Mouse (Mus musculus): Measurements from ENCODE around the gene Eln. TPM values are rescaled to one million over a fixed set of nuclear protein-coding genes. Genes with fewer than 3 reads are reported as not detected.

The Eln gene
- 4.6 and 6.2 TPM in 2 replicates for polyA plus RNA-seq (2011; ENCODE audit: insufficient read depth, insufficient read length, low replicate concordance, missing spikeins)

DNA sequence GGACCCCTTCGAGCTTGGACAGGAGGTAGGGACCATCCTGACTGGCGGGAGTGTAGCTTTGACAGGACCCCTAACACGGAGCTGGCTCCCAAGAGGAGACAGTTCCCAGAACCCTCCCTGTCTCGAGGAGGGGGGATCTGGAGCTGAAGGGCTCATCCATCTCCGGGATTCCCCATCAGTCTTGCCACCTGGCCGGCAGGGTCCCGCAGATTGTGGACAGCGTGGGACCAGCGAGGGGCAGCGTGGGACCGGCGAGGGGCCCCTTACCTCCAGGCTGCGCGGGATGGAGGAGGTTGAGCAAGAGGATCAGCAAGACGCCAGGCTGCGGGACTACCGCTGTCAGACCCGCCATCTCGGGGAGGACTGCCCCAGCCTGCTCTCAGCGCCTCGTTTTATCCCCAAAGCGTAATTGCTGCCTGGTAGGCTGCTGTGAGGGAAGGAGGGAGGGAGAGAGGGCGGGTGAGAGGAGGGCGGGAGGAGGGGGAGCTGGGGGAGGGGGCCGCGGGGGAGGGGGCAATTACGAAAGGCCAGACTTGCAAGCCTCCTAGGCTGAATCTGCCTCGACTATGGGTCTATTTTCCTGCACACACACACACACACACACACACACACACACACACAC, at the start of gene Eln:
Gene Eln (minus strand): TSS at position 434 of the 622 bp plus-strand sequence.
- 4% methylated on average over 21 of the region's 28 CpGs for WGBS
- H3K27ac ChIP-seq (ENCODE audit: control insufficient read depth, insufficient read depth, low read depth, low read length, poor library complexity), result no peak within 1 kb of the TSS
- no peaks in the 10 kb centered on the region for H3K4me1 ChIP-seq (ENCODE audit: control insufficient read depth, insufficient read depth, low read length)
- H3K4me3 ChIP-seq (replicated peaks; ENCODE audit: control insufficient read depth, low read depth, low read length), result no peak within 1 kb of the TSS
- TF ChIP-seq CTCF (IDR thresholded peaks at IDR 0.05; ENCODE audit: control insufficient read depth, insufficient read depth, low read length), result no peak
- no peak for TF ChIP-seq POLR2A (IDR thresholded peaks at IDR 0.05; ENCODE audit: borderline replicate concordance, control insufficient read depth, low read depth, low read length)

GRCm38 (mm10) chr5:134790080-134790995, 43.2 kb upstream of the Eln start:
- Histone ChIP-seq H3K4me3 (replicated peaks; ENCODE audit: control insufficient read depth, low read depth, low read length) (no peak overlapping the region), H3K4me1 (ENCODE audit: control insufficient read depth, insufficient read depth, low read length) (no peaks in the 10 kb centered on the region), H3K27ac (ENCODE audit: control insufficient read depth, insufficient read depth, low read depth, low read length, poor library complexity) (no peak overlapping the region)
- WGBS, result 84% methylated on average over 15 of the region's 15 CpGs
- TF ChIP-seq CTCF (IDR thresholded peaks at IDR 0.05; ENCODE audit: control insufficient read depth, insufficient read depth, low read length) (no peak), POLR2A (IDR thresholded peaks at IDR 0.05; ENCODE audit: borderline replicate concordance, control insufficient read depth, low read depth, low read length) (no peak)

DNA sequence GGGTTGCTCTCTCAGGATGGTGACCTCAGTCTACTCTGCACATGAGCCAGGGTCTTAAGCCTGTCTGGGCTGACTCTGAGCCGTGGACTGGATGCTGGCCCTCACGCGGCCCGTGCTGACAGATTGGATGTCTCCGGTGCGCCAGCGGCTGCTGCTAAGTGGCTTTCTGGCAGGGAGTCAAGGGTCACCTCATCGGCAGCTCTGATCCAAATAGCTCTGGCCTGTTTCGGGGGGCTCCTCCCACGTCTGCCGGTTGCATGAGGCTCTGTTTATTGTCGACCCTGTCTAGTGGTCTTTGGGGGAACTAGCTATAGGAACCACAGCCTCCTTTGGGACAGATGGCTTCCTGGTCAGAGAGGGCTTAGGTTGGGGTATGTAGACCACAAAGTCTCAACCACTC, 41.1 kb upstream of the Eln start:
- H3K27ac ChIP-seq (ENCODE audit: control insufficient read depth, insufficient read depth, low read depth, low read length, poor library complexity), result no peak overlapping the region
- TF ChIP-seq POLR2A (IDR thresholded peaks at IDR 0.05; ENCODE audit: borderline replicate concordance, control insufficient read depth, low read depth, low read length) (no peak), CTCF (IDR thresholded peaks at IDR 0.05; ENCODE audit: control insufficient read depth, insufficient read depth, low read length) (no peak)
- H3K4me1 ChIP-seq (ENCODE audit: control insufficient read depth, insufficient read depth, low read length), result no peaks in the 10 kb centered on the region; the same call in 1 of the 2 replicates
- WGBS, result 14% methylated on average over 12 of the region's 12 CpGs
- H3K4me3 ChIP-seq (replicated peaks; ENCODE audit: control insufficient read depth, low read depth, low read length), result no peak overlapping the region

DNA sequence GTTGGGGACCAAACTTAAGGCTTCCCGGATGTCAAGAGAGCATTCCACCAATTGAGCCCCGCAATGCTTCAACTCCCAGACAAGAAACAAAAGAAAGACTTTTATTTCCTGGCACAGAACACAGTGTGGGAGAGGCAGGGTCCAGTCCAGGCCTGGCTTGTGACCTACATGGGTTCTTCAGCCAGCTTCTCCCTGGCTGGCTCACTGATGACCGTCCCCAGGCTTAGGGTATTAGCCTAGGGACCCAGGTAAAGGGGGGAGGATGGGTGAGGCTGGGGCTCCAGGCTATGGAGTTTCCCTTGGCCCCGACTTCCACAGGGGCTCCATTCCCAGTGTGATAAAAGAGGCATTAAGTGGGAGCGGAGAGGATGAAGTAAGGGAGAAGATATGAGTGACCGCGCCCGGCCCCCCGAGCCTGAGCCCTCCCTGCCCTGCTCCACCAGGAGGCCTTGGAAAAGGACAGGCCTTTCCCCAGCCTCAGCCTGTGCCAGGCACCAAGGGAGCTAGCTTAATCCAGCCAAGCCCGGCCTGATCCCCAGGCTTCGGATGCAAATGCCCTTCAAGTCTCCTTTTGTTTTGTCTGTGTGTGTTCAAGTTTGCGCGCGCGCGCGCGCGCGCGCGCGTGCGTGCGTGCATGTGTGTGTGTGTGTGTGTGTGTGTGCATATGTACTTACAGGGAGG, 38.7 kb upstream of the Eln start:
- 91% methylated on average over 25 of the region's 25 CpGs for WGBS
- H3K4me3 ChIP-seq (replicated peaks; ENCODE audit: control insufficient read depth, low read depth, low read length), result no peak overlapping the region
- H3K27ac ChIP-seq (ENCODE audit: control insufficient read depth, insufficient read depth, low read depth, low read length, poor library complexity), result no peak overlapping the region
- TF ChIP-seq CTCF (IDR thresholded peaks at IDR 0.05; ENCODE audit: control insufficient read depth, insufficient read depth, low read length) (no peak), POLR2A (IDR thresholded peaks at IDR 0.05; ENCODE audit: borderline replicate concordance, control insufficient read depth, low read depth, low read length) (no peak)
- no peaks in the 10 kb centered on the region; the same call in 1 of the 2 replicates for H3K4me1 ChIP-seq (ENCODE audit: control insufficient read depth, insufficient read depth, low read length)

- TF ChIP-seq CTCF (IDR thresholded peaks at IDR 0.05; ENCODE audit: control insufficient read depth, insufficient read depth, low read length), result no peak
- TF ChIP-seq POLR2A (IDR thresholded peaks at IDR 0.05; ENCODE audit: borderline replicate concordance, control insufficient read depth, low read depth, low read length), result no peak
- H3K4me3 ChIP-seq (replicated peaks; ENCODE audit: control insufficient read depth, low read depth, low read length), result no peak overlapping the region
- H3K4me1 ChIP-seq (ENCODE audit: control insufficient read depth, insufficient read depth, low read length), result no peaks in the 10 kb centered on the region; the same call in 1 of the 2 replicates
- WGBS, result 35% methylated on average over 2 of the region's 2 CpGs
- no peak overlapping the region for H3K27ac ChIP-seq (ENCODE audit: control insufficient read depth, insufficient read depth, low read depth, low read length, poor library complexity)
Observed at GRCm38 (mm10) chr5:134783794-134784193, 36.7 kb upstream of the Eln start.

GRCm38 (mm10) chr5:134780963-134781362, 33.8 kb upstream of the Eln start:
- TF ChIP-seq POLR2A (IDR thresholded peaks at IDR 0.05; ENCODE audit: borderline replicate concordance, control insufficient read depth, low read depth, low read length), result no peak
- TF ChIP-seq CTCF (IDR thresholded peaks at IDR 0.05; ENCODE audit: control insufficient read depth, insufficient read depth, low read length), result no peak
- no peak overlapping the region for H3K4me3 ChIP-seq (replicated peaks; ENCODE audit: control insufficient read depth, low read depth, low read length)
- H3K4me1 ChIP-seq (ENCODE audit: control insufficient read depth, insufficient read depth, low read length), result no peaks in the 10 kb centered on the region; the same call in 1 of the 2 replicates
- H3K27ac ChIP-seq (ENCODE audit: control insufficient read depth, insufficient read depth, low read depth, low read length, poor library complexity), result no peak overlapping the region

DNA sequence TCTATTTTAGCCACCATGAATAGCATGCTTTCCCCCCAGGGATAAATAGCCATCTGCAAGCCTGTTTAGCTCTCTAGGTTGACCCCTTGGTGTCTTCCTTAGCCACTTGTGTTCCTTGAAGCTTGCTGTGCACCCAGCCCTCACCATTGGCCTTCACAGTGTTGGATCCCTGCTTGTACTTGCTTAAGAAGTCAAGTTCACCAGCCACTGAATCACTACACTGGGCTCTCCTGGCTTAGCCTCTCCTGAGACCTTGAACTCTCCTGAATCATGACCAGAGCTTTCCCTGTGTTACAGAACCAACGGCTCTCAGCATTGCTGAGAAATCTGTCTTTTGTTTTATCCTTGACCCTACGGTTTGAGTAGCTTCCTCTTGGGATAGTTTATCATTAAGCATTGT, 33.0 kb upstream of the Eln start:
- WGBS, result 51% methylated on average over 2 of the region's 2 CpGs
- Histone ChIP-seq H3K27ac (ENCODE audit: control insufficient read depth, insufficient read depth, low read depth, low read length, poor library complexity) (no peak overlapping the region), H3K4me1 (ENCODE audit: control insufficient read depth, insufficient read depth, low read length) (no peaks in the 10 kb centered on the region; the same call in 1 of the 2 replicates), H3K4me3 (replicated peaks; ENCODE audit: control insufficient read depth, low read depth, low read length) (no peak overlapping the region)
- TF ChIP-seq CTCF (IDR thresholded peaks at IDR 0.05; ENCODE audit: control insufficient read depth, insufficient read depth, low read length) (no peak), POLR2A (IDR thresholded peaks at IDR 0.05; ENCODE audit: borderline replicate concordance, control insufficient read depth, low read depth, low read length) (no peak)

DNA sequence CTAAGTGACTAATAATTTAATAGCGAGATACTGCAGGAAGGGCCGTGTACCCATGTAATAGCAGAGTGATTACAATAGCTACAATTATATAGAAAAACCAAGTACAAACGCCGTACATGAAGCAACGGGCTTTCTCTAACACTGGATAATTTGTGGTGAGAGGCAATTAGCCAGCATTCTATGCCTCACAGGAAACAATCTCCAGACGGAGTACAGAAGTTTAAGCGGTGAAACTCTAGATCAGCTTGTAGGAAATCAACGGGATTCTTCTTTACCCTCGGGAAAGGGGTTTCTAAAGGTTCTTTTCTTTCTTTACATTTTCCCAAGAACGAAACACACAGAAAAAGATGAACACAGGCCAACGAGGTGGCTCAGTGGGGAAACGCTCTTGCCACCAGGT, 29.4 kb upstream of the Eln start:
- no peak overlapping the region for H3K4me3 ChIP-seq (replicated peaks; ENCODE audit: control insufficient read depth, low read depth, low read length)
- 82% methylated on average over 12 of the region's 12 CpGs for WGBS
- H3K4me1 ChIP-seq (ENCODE audit: control insufficient read depth, insufficient read depth, low read length), result no peaks in the 10 kb centered on the region
- no peak overlapping the region for H3K27ac ChIP-seq (ENCODE audit: control insufficient read depth, insufficient read depth, low read depth, low read length, poor library complexity)
- TF ChIP-seq POLR2A (IDR thresholded peaks at IDR 0.05; ENCODE audit: borderline replicate concordance, control insufficient read depth, low read depth, low read length) (no peak), CTCF (IDR thresholded peaks at IDR 0.05; ENCODE audit: control insufficient read depth, insufficient read depth, low read length) (no peak)
